Mouse (Mus musculus) mature B cell (primary cell): ENCODE measurements at regions not wholly inside any gene's neighbourhood (a gene's known extent, or its start where the extent isn't known, plus 50 kb on each side); places are given as distances from the start of the nearest gene placed in this dataset.

ENCODE experiments used
- in situ Hi-C: fragments of 300-500 bp; cut with MboI; formaldehyde crosslinking; loops from 2 replicates; pipeline ENCODE4 v1.14.3; 2019

DNA sequence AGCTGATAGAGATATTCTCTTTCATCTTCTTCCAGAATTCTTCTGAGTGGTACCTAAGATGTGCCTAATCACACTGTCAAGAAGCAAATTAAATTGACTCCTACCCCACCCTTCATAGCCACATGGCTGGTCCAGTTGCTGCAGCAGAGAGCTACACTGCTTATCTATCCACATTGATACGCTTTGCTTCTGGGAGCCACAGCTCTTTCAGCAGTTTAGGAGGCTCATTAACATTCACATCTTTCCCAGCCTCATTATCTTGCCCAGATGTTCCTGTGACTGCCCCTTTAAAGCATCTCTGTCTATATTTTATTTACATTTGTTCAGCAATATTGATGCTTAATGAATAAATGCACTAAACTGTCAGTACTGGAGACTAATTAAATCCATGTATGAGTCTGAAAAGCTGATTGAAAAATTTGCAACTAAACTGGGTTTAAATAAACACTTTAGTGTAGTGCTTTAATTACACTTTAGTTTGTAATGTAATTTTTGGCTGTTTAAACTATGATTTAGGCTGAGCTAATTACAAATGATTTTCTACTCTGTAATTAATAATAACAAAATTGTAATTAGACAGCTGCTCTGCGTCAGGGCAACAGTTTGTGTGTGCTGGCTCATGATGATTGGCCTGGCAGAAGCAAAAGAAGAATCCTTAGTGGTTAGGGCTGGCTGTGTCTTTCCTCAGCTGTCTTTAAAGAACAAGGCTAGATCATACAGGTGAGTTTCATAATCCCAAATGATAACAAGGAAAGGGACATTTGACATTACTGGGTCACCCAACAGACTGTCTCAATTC, 632.5 kb upstream of the Tle4 start:
- in situ Hi-C loops: no loop called here

DNA sequence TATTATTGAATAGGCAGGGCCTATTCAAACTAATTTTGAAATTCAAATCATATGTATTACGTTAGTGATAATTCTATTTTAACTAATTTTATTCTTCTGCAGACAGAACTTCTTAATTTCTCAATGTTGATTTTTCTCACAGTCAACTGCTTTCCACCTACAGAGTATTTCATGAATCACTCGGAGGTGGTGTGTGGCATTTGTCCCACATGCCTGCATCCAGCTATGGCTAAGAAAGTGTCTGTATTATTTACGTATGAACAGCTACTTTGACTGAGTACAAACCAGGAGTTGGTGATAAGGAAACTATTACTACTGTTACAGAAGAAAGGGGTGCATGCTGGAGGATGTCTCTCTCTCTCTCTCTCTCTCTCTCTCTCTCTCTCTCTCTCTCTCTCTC, 619.5 kb upstream of the Tle4 start:
- in situ Hi-C loops: no loop called here

DNA sequence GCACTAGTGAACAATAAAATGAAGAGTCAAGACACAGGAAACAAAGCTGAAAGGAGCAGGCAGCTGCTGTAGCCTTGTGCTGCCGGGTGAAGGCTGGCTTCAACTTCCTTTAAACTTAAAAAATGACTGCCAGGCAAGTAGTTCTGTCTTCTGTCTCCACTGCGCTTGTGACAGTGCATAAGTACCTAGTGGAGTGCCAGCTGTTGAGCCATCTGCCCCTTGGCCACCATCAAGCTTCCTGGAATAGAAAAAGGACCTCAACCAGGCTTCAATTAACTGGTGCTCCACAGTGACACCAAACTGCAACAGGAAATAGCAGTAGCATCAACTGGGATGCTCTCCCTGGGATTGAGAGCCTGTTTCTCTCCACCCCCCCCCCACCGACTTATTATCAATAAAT, 616.8 kb upstream of the Tle4 start:
- in situ Hi-C loops: no loop called here

DNA sequence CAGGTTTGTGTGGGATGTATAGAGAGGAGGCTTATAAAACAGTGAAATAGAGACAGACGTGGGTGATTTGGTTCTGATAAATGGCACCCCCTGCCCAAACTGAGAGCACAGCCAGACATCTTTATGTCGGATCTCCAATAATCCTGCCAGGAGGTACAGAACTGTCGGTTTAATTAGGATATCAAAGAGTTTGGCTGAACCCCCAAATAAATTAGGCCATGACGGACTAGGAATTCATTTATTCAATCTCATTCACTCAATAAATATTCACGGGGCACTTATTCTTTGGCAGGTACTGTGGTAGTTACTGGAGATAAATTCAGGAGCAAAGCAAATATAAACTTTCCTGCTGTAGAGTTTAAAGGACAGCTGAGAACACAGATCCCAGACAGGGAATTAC, 615.0 kb upstream of the Tle4 start:
- in situ Hi-C loops: no loop called here

DNA sequence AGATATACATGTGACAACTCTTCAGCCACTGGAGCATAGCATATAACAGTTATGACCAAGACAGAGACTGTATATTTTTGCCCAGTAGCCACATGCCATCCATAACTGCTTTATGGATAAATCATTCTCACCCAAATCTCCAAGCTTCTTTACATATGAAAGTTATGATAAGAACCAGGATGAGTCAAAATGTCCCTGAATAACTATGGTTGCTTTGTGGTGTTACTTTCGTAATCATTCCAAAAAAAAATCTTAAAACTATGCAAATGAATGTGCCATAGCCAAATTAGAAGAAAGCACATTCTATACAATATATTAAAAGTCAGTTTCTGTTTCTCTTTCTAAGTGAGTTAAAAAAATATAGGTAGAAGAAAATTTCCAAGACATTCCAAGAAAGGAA, 605.2 kb upstream of the Tle4 start:
- in situ Hi-C loops: no loop called here

DNA sequence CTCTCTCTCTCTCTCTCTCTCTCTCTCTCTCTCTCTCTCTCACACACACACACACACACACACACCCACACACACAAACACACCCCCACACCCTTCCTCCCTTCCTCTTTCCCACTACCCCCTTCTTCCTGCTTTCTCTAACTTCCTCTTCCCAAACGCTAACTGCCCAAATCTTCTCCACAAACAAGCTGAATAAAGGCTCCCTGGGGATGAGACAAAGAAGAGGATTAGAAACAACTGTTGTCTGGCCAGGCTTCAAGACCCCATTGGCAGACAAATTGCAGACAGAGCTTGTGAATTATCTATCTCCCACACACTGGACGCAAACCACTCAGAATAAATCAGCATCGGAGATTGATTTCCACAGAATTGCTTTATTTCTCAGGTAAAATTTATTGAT, 603.4 kb upstream of the Tle4 start:
- in situ Hi-C loops: no loop called here

DNA sequence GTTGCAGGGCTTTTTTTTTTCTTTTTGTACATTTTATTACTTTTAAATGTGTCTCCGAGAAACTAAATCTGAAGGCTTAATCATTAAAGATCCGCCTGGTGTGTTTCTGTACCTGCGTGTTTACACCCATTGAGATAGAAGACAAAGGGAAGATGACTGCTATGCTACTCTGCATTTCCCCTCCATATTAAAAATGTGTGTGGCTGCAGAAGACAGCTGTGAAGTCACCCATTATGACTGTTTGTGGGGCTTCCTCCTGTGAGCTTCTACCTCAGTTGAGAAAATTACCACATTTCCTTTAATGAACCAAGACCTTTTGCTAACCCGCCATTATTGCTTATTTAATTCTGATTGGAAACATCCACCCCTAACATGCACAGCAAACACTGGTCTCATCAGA, 602.9 kb upstream of the Tle4 start:
- in situ Hi-C loops: no loop called here

DNA sequence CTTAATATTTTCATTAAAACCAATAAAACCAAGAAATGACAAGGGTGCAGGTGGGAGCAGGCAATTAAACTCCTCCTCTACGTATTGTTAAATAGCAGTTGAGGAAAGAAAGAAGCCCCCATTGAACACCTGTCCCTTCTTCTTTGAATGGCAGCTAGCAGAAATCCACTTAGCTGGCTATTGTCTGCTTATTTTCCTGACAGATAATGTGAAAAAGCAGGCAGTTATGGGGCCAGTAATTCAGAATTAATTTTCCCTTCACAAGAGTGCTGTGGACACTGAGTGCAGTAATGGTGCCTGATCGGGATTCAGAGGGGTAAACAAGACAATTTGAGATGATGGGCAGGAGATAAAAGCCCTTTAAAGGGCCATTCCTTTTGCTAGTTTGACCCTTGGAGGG, 602.5 kb upstream of the Tle4 start:
- in situ Hi-C loops: no loop called here

DNA sequence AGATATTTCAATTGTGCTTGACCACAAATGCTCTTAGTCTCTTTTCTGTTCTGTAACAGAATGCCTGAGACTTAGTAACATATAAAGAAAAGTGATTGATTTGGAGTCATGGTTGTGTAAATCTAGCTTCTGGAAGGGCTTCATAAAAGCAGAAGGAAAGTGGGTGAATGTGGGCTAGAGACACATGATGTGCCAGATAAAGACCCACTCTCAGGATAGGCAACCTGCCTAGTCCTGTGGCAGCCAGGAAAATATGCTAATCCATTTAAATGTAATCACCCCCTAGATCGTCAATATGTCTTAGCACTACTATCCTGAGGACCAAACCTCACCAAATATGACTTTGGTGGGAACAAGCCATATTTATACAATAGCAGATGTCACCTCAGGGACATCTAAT, 601.8 kb upstream of the Tle4 start:
- in situ Hi-C loops: no loop called here

DNA sequence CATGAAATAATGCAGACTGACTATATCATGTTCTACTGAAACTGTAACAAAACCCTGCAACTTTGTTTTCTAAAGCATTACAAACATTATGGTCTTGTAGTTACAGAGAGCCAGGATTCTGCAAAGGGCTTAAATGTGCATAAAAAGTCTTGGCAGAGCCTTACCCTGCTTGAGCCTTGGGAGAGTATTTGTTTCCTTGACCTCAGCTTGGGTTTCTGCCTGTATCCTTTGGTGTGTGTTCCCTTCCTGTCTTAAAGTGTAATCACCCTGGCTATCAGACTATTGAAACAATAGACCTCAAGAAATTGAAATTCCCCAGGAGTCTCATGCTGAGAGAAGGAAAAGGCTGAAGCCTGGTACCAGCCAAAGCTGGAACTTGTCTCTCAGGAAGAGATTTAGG, 577.4 kb upstream of the Tle4 start:
- in situ Hi-C loops: no loop called here

DNA sequence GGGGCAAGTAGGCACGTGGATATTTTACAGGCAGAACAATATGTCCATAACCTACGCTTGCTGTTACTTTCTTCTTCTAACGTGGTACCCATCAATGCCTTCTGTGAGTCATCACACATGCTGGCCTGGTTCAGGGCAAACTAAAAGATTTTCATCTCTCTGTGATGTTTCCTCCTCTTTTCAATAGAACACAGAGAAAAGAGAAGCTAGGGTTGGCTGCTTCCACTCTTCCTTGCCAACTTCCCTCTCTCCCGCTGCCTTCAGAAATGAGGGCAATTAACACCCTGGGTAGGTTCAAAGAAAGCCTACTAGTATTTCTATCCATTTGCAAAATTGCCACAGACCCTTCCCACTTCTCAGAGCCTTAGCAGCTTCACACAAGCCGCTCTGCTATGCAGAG, 575.5 kb upstream of the Tle4 start:
- in situ Hi-C loops: no loop called here

DNA sequence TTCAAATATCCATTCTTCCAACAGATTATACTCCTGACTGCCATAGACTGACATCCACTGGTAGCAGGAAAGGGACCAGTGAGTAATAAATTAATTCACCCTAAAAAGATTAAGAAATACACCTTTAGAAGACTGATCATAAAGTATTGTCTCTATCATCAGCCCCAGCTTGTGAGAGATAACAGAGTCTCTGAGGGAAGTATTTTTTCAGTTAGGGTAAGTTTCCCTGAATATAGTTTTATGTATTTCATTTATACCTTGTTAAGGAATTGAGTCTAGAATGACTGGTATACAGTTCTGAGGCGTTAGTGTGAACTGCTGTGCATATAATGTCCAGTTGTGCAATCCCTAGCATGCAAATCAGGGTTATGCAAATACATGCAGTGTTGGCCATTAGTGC, 569.3 kb upstream of the Tle4 start:
- in situ Hi-C loops: no loop called here

DNA sequence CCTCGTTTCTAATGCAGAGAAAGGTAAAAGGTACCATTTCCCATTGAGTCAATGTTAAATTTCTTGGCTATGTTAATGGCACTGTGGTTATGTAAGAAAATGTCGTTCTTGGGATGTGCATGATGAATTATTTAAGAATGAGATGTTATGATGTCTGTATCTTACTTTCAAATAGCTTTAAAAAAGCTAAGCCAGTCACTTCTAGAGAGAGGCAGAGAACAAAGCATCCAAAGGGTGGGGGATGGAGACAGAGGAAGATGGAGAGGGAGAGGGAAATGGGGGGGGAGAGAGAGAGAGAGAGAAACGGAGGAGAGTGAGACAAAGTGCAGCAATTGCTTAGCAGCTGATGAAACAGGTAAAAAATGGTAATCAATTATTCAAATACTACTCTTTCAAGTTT, 562.8 kb upstream of the Tle4 start:
- in situ Hi-C loops: no loop called here

DNA sequence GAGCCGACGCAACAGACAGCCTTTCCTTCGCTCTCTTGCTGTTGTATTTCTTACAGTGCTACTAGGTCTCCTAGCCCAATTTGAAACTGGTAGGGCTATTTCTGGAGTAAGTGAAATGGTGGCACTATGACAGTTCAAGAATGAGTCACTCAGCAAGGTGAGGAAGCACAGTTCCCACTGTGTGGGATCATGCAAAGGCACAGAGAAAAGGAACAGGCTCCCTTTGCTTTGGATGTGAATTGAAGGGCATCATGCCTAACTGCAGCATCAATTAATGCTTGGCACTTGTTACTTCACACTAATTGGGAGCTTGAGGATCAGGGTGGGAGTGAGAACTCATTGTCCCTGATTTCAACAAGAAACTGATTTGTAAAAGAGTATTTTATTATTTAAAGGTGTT, 560.8 kb upstream of the Tle4 start:
- in situ Hi-C loops: no loop called here

DNA sequence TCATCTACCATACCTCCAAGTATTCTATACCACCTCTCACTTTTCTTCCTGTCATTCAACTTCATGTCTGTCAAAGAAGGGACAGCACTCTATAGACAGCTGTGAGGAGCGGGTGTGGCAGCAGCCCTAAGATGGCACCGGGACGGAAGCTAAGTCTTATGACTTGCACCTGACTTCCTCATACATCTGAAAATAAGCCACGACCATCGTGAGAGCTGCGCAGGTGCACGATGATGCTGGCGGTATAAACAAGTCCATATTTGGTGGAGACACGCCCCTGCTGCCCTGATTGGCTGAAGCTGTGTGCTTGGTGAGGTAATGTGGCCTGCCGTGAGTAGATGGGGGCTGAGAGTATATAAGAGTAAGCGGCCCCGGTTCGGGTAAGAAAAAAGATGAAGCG, 560.3 kb upstream of the Tle4 start:
- in situ Hi-C loops: no loop called here

DNA sequence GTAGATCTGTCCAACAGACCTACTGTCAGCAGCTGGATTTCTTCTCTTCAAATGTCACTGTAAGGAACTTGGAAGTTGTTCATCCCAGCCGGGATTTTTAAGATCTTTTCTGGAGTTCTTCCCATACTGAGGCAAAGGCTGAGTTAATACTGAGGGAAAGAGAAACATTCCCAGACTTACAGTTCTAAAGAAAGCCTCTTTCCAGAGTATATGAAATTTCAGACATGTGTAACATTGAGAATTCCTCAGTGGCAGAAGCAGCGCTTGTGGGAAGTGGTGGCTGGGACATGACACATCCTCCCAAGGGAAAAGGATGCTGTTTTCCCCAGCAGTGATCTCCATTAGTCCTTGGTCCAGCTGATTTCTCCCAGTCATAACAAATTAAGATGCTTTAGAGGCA, 556.8 kb upstream of the Tle4 start:
- in situ Hi-C loops: no loop called here

DNA sequence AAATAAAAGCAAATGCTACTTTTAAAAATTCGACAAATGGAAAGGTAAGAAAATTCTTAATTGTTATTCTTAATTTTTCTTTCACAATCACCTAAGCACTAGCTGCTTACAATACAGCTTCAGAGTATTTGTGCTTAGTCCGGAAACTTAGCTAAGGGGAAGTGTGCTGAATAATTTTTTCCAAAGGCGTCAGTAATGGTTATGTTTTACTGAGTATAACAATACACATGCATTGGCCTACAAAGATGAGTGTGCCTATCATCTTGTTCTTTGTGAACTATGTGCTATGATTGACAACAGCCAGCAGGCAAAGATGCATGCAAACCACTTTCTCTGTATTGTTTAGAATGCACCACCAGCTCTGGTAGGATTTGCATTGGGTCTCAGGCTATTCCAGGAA, 548.5 kb upstream of the Tle4 start:
- in situ Hi-C loops: no loop called here

DNA sequence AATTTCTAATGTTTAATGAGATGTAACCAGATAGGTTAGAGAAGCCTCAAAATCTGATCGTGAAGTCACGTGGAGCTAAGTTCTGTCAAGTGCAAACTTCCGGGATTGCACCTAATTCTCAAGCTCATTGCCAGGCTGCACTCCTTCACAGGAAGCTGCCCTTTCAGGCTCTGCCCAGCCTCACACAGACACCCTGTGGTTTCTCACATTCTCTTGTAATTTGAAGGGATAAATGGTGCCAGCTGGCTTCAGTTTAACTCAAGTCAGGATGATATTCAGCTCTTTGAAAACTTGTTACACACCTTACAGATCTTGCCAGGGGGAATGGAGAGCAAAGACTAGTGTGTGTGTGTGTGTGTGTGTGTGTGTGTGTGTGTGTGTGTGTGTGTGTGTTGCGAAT, 529.3 kb upstream of the Tle4 start:
- in situ Hi-C loops: no loop called here

DNA sequence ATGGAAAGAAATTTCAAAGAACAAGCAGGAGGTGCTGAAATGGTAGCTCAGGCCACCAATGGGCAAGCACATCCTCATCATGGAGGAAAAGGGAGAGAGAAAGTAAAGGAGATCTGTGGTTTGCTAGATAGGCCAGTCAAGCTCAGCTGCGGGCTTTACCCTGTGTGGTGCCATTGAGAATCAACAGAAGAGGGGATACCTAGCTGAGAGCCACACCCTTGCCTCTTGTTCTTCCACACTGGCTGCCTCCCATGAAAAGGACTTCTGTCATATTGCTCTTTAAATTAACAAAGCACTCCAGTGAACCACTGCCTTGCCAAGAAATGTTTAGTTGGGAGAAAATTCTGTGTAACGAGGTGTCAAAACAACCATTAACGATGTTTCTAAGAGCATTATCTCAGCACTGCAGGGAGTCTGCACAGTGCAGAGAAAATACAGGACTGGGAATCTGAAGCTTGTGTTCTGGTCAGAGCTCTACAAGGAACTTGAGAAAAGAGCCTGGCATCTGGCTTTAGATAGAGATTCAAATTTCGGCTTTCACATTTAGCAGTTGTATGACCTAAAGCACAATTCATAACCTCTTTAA, 510.7 kb upstream of the Tle4 start:
- in situ Hi-C loops: no loop called here

DNA sequence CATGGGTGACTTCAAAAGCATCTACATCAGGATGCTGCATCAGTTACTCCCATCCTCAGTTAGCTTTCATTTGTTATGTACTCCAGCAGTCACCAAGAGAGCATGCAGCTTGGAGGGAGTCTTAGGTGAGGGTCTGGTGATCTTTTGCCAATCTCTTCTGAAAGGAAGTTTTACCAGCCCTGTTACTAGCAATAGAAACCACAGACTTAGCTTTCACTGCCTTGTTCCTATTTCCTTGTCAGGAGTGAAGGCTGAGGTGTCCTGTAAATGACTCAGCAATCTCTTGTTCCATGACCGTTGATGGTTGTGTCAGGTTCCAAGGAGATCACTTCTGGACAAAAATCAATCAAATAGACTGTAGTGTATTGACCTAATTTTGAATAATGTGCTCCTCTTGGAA, 497.2 kb upstream of the Tle4 start:
- in situ Hi-C loops: no loop called here

DNA sequence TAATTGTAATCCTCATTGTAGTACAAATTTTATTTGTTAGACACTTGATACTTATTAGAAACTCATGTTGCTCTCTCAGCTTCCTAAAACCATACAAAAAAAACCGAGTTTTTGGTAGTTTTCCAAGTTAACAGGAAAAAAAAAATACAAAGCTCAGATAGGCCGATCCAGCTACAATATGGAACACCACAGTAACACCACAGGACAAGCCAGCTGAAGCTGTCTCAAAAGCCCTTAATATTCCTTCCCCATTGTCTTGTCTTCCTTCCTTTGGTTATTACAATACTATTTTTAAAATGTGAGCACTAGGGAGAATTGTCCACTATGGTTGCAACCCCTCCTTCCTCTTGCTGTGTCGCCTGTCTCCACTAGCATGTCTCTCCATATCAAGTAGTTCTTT, 495.7 kb upstream of the Tle4 start:
- in situ Hi-C loops: no loop called here

DNA sequence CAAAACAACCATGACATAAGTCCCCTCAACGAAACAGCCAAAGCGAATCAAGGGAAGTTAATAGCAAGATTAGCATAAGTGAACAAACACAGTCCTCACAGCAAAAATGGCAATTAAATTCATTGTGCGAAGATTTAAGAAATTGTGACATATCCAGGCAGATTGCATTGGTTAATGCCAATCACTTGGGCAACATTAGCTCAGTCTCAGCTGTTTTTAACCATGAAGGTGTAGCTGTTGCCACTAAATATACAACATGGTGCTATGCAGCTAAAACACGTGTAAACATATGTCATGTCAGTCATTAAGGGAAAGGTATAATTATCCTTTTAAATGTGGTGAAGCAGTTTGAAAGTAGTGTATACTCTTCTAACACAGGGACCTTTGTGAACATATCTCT, 482.8 kb upstream of the Tle4 start:
- in situ Hi-C loops: no loop called here

DNA sequence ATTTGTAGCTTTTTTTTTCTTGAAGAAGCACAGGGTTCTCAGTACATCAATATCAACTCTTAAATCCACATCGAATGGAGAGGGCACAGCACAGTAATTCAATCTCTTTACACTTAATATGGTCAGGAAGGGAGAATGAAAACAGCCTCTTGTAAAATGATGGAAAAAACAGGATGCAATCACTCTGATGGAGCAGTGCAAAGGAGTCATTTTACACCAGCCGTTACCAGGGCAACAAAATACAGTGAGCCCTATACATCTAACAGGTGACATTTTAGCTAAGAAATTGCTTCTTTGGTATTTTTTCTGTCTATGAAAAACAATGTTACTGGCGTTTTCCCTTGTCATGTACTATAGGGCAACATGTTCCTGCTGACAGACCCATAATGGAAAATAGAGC, 459.9 kb upstream of the Tle4 start:
- in situ Hi-C loops: no loop called here

DNA sequence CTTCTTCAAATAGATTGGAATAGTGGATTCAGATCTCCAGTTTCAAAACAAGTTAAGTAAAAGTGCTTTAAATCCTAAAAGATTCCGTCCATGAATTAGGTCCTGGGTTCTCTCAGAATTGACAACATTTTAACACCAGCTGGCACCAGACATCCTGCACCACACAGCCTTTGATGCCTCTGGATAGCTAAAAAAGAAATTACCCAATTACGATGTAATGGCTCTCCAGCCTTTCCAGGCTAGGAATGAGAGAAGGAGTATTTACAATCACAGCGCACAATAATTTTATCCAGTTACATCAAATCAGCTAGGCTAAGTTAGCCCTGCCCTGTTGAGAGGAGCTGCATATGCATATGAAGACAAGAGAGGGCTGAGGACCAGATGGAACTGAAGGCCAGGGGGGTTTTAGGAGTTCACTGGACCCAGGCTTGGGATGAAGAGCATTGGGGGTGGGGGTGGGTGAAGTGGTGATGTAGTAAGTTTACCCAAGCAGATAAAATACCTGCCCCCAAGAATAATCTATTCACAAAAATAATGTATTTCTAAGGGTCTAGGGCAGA, 455.8 kb upstream of the Tle4 start:
- in situ Hi-C loops: no loop called here
